Mouse (Mus musculus) cerebellum, postnatal 25 days (tissue): ENCODE measurements at regions not wholly inside any gene's neighbourhood (a gene's known extent, or its start where the extent isn't known, plus 50 kb on each side); places are given as distances from the start of the nearest gene placed in this dataset.

ENCODE experiments used
- DNase-seq, 2 experiments: peaks; one replicate each; pipeline ENCODE4 v3.0.0; 2021; ENCODE audit warnings: mixed read lengths in 2 of 2

GRCm38 (mm10) chr14:114398861-114399557, 693.0 kb upstream of the Gpc5 start:
- DNase-seq = no peak

DNA sequence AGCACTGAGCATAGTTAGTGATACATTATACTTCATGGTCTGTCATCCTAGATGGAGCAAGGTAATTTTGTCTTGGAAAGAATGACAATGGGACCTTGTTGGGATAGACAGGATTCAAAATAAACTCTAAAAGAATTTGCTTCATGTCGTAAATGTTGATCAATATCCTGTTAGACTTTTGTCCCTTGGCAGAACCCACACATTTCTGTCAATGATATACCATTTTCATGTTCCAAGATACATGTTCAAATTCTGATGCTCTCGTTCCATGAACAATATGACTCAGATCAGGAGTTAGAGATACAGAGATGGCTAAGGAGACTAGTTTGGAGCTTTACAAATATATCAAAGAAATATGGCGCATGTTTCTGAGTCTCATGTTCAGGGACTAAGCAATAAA, 673.2 kb upstream of the Gpc5 start:
- no peak for DNase-seq

DNA sequence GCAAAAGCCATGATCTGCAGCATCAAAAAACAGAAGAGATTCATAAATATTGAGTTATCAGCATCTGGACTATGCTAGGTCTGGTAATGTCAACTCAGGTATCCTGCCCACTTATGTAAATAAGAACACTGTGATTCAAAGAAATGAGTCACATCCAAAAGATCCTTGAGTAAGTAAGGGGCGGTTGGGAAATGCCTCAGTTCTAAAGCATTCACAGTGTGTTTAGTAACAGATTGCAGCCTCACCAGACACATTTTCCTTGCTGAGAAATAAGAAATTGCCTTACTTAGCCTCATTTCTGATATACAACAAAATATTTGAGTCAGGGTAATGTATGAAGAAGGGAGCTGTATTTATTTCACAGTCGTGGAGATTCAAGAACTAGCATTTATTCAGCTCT, 666.5 kb upstream of the Gpc5 start:
- no peak for DNase-seq
